Mouse (Mus musculus) testis, adult 2 months (tissue): Measurements from ENCODE around the gene Tmc8. TPM values are rescaled to one million over a fixed set of nuclear protein-coding genes. Genes with fewer than 3 reads are reported as not detected.
A peak's percentile ranks its signal among the peaks of the same experiment; 100 is the strongest.

Experiments used
- H3K27ac ChIP-seq: fragments of 200-500 bp; 2 replicates; pipeline ENCODE4 v1.5.1; 2012; ENCODE audit warnings: low read depth, low read length; ENCODE audit not compliant: control insufficient read depth, insufficient read depth
- H3K27me3 ChIP-seq: fragments of 200-500 bp; 2 replicates; pipeline ENCODE4 v1.6.1; 2012; ENCODE audit warnings: mild to moderate bottlenecking, low read length, moderate library complexity; ENCODE audit not compliant: control insufficient read depth, insufficient read depth
- H3K36me3 ChIP-seq: fragments of 200-500 bp; 2 replicates; pipeline ENCODE4 v1.6.1; 2012; ENCODE audit warnings: mild to moderate bottlenecking, low read length; ENCODE audit not compliant: control insufficient read depth, insufficient read depth
- H3K4me1 ChIP-seq: fragments of 200-500 bp; 2 replicates; pipeline ENCODE4 v1.6.1; 2012; ENCODE audit warnings: low read length; ENCODE audit not compliant: control insufficient read depth, insufficient read depth
- H3K4me3 ChIP-seq: fragments of 200-500 bp; 2 replicates; pipeline ENCODE4 v1.5.1; 2012; ENCODE audit warnings: low read depth, mild to moderate bottlenecking, low read length, moderate library complexity, mixed read lengths; ENCODE audit not compliant: control insufficient read depth
- CTCF ChIP-seq: fragments of 200-500 bp; IDR thresholded peaks from 2 replicates; pipeline ENCODE4 v1.5.1; 2012; ENCODE audit warnings: low read depth, mild to moderate bottlenecking, inconsistent platforms, low read length, moderate library complexity; ENCODE audit not compliant: control insufficient read depth, insufficient read depth, insufficient replicate concordance
- POLR2A ChIP-seq: fragments of 200-500 bp; IDR thresholded peaks from 2 replicates; pipeline ENCODE4 v1.6.1; 2012; ENCODE audit warnings: low read depth, mild to moderate bottlenecking, inconsistent platforms, low read length, moderate library complexity; ENCODE audit not compliant: control insufficient read depth
- polyA plus RNA-seq: library from polyadenylated mRNA; depleted of rRNA; stranded (reverse); fragments of >200 nt; gene quantifications from 2 replicates; pipeline ENCODE4 v1.2.3, GENCODE M21; 2012

Gene Tmc8
- polyA plus RNA-seq, 1 experiment, result 1.2 TPM

GRCm38 (mm10) chr11:117823411-117823810 is 41.5 kb downstream of the Tmc8 start:
- Histone ChIP-seq H3K4me3 (no peak overlapping the region), H3K4me1 (peaks cover 20% of the 10 kb centered on the region), H3K27me3 (no peaks in the 10 kb centered on the region), H3K36me3 (no peaks in the 10 kb centered on the region), H3K27ac (no peak overlapping the region)
- TF ChIP-seq CTCF (no peak), POLR2A (no peak)

GRCm38 (mm10) chr11:117824060-117824969 is 42.4 kb downstream of the Tmc8 start:
- Histone ChIP-seq H3K4me3 (no peak overlapping the region), H3K4me1 (peaks cover 23% of the 10 kb centered on the region), H3K27ac (no peak overlapping the region), H3K36me3 (no peaks in the 10 kb centered on the region), H3K27me3 (no peaks in the 10 kb centered on the region)
- TF ChIP-seq CTCF, result peak; percentile 86
- no peak for TF ChIP-seq POLR2A

GRCm38 (mm10) chr11:117825333-117826101 is 43.6 kb downstream of the Tmc8 start, which contains the start of the genes Afmid and Tk1:
Gene Afmid, plus strand, starts transcription at chr11:117825924.
Gene Tk1, minus strand, starts transcription at chr11:117826092.
- Histone ChIP-seq H3K27ac (peak within 1 kb of the TSS; percentile 73), H3K4me3 (peak within 1 kb of the TSS; percentile 41), H3K4me1 (peaks cover 23% of the 10 kb centered on the region), H3K36me3 (no peaks in the 10 kb centered on the region), H3K27me3 (no peaks in the 10 kb centered on the region)
- TF ChIP-seq POLR2A (no peak; the same call in 1 of the 2 replicates), CTCF (no peak)

DNA sequence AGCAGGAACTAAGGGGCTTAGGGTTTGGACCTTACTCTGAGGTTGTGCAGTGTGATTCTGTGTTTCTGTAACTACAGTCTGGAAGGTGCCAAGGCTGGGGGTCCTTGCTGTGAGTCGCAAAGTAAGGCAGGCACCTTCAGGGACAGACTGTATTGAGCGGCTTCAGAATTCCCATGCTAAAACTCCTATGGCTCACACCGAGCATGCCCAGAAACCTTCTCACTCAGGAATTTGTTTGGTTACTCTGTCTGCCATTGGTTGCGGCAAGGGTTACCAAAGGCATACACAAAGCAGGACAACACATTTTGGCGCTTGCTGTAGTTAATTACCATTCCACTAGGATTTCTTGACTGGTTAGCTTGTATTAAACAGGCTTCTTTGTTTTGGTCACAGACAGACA is 44.3 kb downstream of the Tmc8 start:
- TF ChIP-seq POLR2A (no peak), CTCF (no peak)
- peak overlapping the region; percentile 73 for H3K27ac ChIP-seq
- H3K4me3 ChIP-seq, result peak overlapping the region; percentile 41
- no peaks in the 10 kb centered on the region for H3K27me3 ChIP-seq
- H3K4me1 ChIP-seq, result peaks cover 23% of the 10 kb centered on the region
- no peaks in the 10 kb centered on the region for H3K36me3 ChIP-seq

- Histone ChIP-seq H3K27ac (no peak overlapping the region), H3K27me3 (no peaks in the 10 kb centered on the region), H3K4me1 (peaks cover 28% of the 10 kb centered on the region), H3K4me3 (no peak overlapping the region), H3K36me3 (no peaks in the 10 kb centered on the region)
- no peak for TF ChIP-seq POLR2A
- no peak for TF ChIP-seq CTCF
Measured at GRCm38 (mm10) chr11:117826916-117827315, 45.0 kb downstream of the Tmc8 start.

- TF ChIP-seq CTCF, result no peak
- no peak for TF ChIP-seq POLR2A
- Histone ChIP-seq H3K27ac (peak overlapping the region; percentile 84; the same call in 1 of the 2 replicates), H3K4me3 (no peak overlapping the region), H3K27me3 (no peaks in the 10 kb centered on the region), H3K4me1 (peaks cover 32% of the 10 kb centered on the region), H3K36me3 (no peaks in the 10 kb centered on the region)
Measured at GRCm38 (mm10) chr11:117827386-117827785, 45.5 kb downstream of the Tmc8 start.
